Mouse (Mus musculus) lung, adult 2 months (tissue): ENCODE data around the gene Dtx3l.

Experiments used
- CTCF ChIP-seq: fragments of 200-500 bp; IDR thresholded peaks from 2 replicates; pipeline ENCODE4 v1.5.1; 2011; ENCODE audit warnings: mild to moderate bottlenecking, low read length, control low read depth; ENCODE audit not compliant: insufficient read depth
- POLR2A ChIP-seq: fragments of 200-500 bp; IDR thresholded peaks from 2 replicates; pipeline ENCODE4 v1.6.1; 2011; ENCODE audit warnings: low read depth, mild to moderate bottlenecking, control low read depth, low read length, borderline replicate concordance; ENCODE audit errors: extremely low read depth

DNA sequence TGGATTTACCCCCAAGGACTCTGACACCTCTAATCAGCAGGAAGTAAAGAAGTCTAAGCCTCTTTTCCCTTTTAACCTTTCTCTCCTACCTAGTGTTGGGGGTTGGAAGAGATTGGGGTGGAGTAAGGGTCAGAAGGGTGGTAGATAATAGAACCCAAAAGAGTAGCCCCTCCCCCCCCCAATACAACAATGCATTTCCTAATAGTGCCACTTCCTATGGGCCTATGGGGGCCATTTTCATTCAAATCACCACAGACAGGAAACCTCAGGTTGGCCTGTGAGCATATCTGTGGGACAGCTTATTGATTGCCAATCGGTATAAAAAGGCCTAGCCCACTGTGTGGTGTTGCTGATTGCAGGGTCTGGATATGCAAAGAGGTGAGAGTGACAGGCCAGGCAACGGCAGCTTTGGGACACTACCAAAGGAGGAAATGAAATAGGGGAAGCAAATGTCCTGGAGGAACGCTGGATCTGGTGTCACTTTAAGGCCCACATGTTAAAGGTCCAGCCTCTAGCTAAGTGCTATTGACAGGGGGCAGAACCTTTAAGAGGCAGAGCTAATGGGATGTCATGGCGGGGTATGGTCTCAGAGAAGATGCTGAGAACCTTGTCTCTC is 34.7 kb downstream of the Dtx3l start:
- TF ChIP-seq CTCF (no peak), POLR2A (no peak)
